ENCODE assay signal across 28 mouse cellular contexts in genomic region chr3:96838996-96839645, GRCm38 (mm10). TPM values are rescaled to one million over a fixed set of nuclear protein-coding genes. Genes with fewer than 3 reads are reported as not detected.
DNase-seq lines count a peak whose midpoint lies in the region; ATAC-seq and TF ChIP-seq lines count a peak whose summit lies in the region.
"Had no signal": no experiment of that assay in that cellular context is flagged by ENCODE, and none has a peak within 500 bp of the region (broad histone marks: within the 10 kb centered on the region; RNA-seq: fewer than 3 reads in every experiment).

No protein-coding gene starts in this region.

- H3K4me3 ChIP-seq in intestine, embryonic 16.5 days (ENCODE audit: low read length) = no peak overlapping the region
- H3K4me3 ChIP-seq in kidney, embryonic 15.5 days (replicated peaks) = no peak overlapping the region
- H3K4me3 ChIP-seq in small intestine, adult 2 months (ENCODE audit: low read depth, low read length) = no peak overlapping the region
- H3K4me3 ChIP-seq in hindbrain, embryonic 10.5 days = no peak overlapping the region
- H3K4me3 ChIP-seq: gastrocnemius, adult 2 months; heart, embryonic 12.5 days; limb, embryonic 15.5 days; midbrain, embryonic 10.5 days had no signal

- H3K4me1 ChIP-seq in intestine, embryonic 16.5 days (ENCODE audit: control insufficient read depth, insufficient read depth, low read length) = no peaks in the 10 kb centered on the region; the same call in 1 of the 2 replicates
- H3K4me1 ChIP-seq in kidney, embryonic 15.5 days = peaks cover 47% of the 10 kb centered on the region
- peaks cover 14% of the 10 kb centered on the region; the same call in 1 of the 2 replicates for H3K4me1 ChIP-seq in small intestine, adult 2 months (ENCODE audit: control insufficient read depth, insufficient read depth, insufficient read length, low read length)
- no peaks in the 10 kb centered on the region; the same call in 1 of the 2 replicates for H3K4me1 ChIP-seq in hindbrain, embryonic 10.5 days (replicated peaks)
- H3K4me1 ChIP-seq: heart, embryonic 12.5 days; limb, embryonic 15.5 days; midbrain, embryonic 10.5 days had no signal

- TF ChIP-seq POLR2A in small intestine, adult 2 months (IDR thresholded peaks at IDR 0.05; ENCODE audit: low read depth, low read length) = no peak; the same call in 1 of the 2 replicates

- no peak for TF ChIP-seq CTCF in small intestine, adult 2 months (IDR thresholded peaks at IDR 0.05; ENCODE audit: extremely low read depth, insufficient read length, insufficient replicate concordance, low read depth, low read length)

- no peak overlapping the region for H3K9ac ChIP-seq in intestine, embryonic 16.5 days (ENCODE audit: low read depth, low read length)
- H3K9ac ChIP-seq in kidney, embryonic 15.5 days = no peak overlapping the region
- H3K9ac ChIP-seq: heart, embryonic 12.5 days; hindbrain, embryonic 14.5 days; limb, embryonic 15.5 days had no signal

- H3K4me2 ChIP-seq in intestine, embryonic 16.5 days (ENCODE audit: low read depth, low read length) = no peak overlapping the region
- no peak overlapping the region for H3K4me2 ChIP-seq in kidney, embryonic 15.5 days
- H3K4me2 ChIP-seq: heart, embryonic 12.5 days; hindbrain, embryonic 14.5 days; limb, embryonic 15.5 days had no signal

- H3K27me3 ChIP-seq in intestine, embryonic 16.5 days (replicated peaks; ENCODE audit: control insufficient read depth, insufficient read depth, low read length) = no peaks in the 10 kb centered on the region
- no peaks in the 10 kb centered on the region for H3K27me3 ChIP-seq in kidney, embryonic 15.5 days
- H3K27me3 ChIP-seq in small intestine, adult 2 months (ENCODE audit: control insufficient read depth, insufficient read depth, low read length) = no peaks in the 10 kb centered on the region
- no peaks in the 10 kb centered on the region for H3K27me3 ChIP-seq in hindbrain, embryonic 10.5 days (ENCODE audit: insufficient read depth, poor library complexity, severe bottlenecking)
- H3K27me3 ChIP-seq: heart, embryonic 12.5 days; limb, embryonic 15.5 days had no signal

- peak overlapping the region; percentile 37; the same call in 1 of the 2 replicates for H3K27ac ChIP-seq in intestine, embryonic 16.5 days (ENCODE audit: low read length)
- H3K27ac ChIP-seq in kidney, embryonic 15.5 days = peak overlapping the region; percentile 84
- peak overlapping the region; percentile 90 for H3K27ac ChIP-seq in small intestine, adult 2 months (ENCODE audit: insufficient read depth, low read depth, low read length)
- H3K27ac ChIP-seq in hindbrain, embryonic 10.5 days = no peak overlapping the region
- H3K27ac ChIP-seq: gastrocnemius, adult 2 months; hindbrain, embryonic 14.5 days; limb, embryonic 15.5 days; macrophage; midbrain, embryonic 10.5 days; stomach, postnatal 0 days had no signal

- peak; percentile 68 for DNase-seq in heart, adult 11 months
- DNase-seq in heart, postnatal 14 days = no peak
- DNase-seq in hindbrain, embryonic 10.5 days (ENCODE audit: low spot score) = no peak
- DNase-seq in left cerebral cortex, adult 11 months (ENCODE audit: low spot score) = no peak
- DNase-seq in left cerebral cortex, postnatal 25 days (ENCODE audit: low spot score in 2 of 2) = no peak
- DNase-seq: adrenal gland, postnatal 14 days; cerebellum, adult 11 months; cerebellum, postnatal 25 days; embryo, embryonic 11 days; gastrocnemius, adult 2 months; layer of hippocampus, postnatal 36 days had no signal

- no peaks in the 10 kb centered on the region for H3K36me3 ChIP-seq in intestine, embryonic 16.5 days (ENCODE audit: control insufficient read depth, insufficient read depth, low read length)
- no peaks in the 10 kb centered on the region for H3K36me3 ChIP-seq in kidney, embryonic 15.5 days
- H3K36me3 ChIP-seq in small intestine, adult 2 months (ENCODE audit: control insufficient read depth, insufficient read depth, low read length) = peaks cover 7% of the 10 kb centered on the region; the same call in 1 of the 2 replicates
- H3K36me3 ChIP-seq in hindbrain, embryonic 10.5 days = no peaks in the 10 kb centered on the region
- H3K36me3 ChIP-seq: heart, embryonic 12.5 days; limb, embryonic 15.5 days; midbrain, embryonic 10.5 days had no signal

- H3K9me3 ChIP-seq in intestine, embryonic 16.5 days (ENCODE audit: control insufficient read depth, low read length) = no peaks in the 10 kb centered on the region
- H3K9me3 ChIP-seq in kidney, embryonic 15.5 days (replicated peaks) = no peaks in the 10 kb centered on the region
- H3K9me3 ChIP-seq in hindbrain, embryonic 10.5 days = no peaks in the 10 kb centered on the region
- H3K9me3 ChIP-seq: heart, embryonic 12.5 days; limb, embryonic 15.5 days; midbrain, embryonic 10.5 days had no signal

- ATAC-seq in intestine, embryonic 16.5 days = peak; percentile 89
- peak; percentile 90 for ATAC-seq in kidney, embryonic 15.5 days (replicated peaks; ENCODE audit: low FRiP score)
- ATAC-seq: activated CD4-positive, CD25-positive, alpha-beta regulatory T cell, adult 4 months; CD4-positive, CD25-positive, alpha-beta regulatory T cell, adult 4 months had no signal

- intact Hi-C loops in heart, postnatal 14 days (cut with DNase I) = no loop called here
- intact Hi-C loops in left cerebral cortex, postnatal 25 days (cut with DNase I) = no loop called here

- WGBS in intestine, embryonic 16.5 days = 58% methylated on average over 7 of the region's 7 CpGs
- WGBS in kidney, embryonic 15.5 days = 53% methylated on average over 7 of the region's 7 CpGs
- 39% methylated on average over 7 of the region's 7 CpGs for WGBS in small intestine, adult 2 months
- WGBS in hindbrain, embryonic 10.5 days = 85% methylated on average over 7 of the region's 7 CpGs

RNA-seq across cellular contexts. Expression of gene Cd160, which starts 10.0 kb away (rescaled TPM):
- total RNA-seq in heart, postnatal 14 days (2021) = not detected
- 1.4 and 1.6 TPM in 2 replicates for polyA plus RNA-seq in intestine, embryonic 16.5 days (2015; fragmentation: Nextera tagmentation; extraction: Ambion mirVana)
- polyA plus RNA-seq in kidney, embryonic 15.5 days (2015; fragmentation: Nextera tagmentation; extraction: Ambion mirVana) = 0.09 and 0.16 TPM in 2 replicates
- polyA plus RNA-seq in small intestine, adult 2 months (2012; rRNA removed) = 2.4 and 3.4 TPM in 2 replicates
- polyA plus RNA-seq in hindbrain, embryonic 10.5 days (2016; fragmentation: Nextera tagmentation; extraction: Ambion mirVana) = 0.06 and 0.14 TPM in 2 replicates
- not detected for total RNA-seq in left cerebral cortex, postnatal 25 days (2021)
- total RNA-seq: adrenal gland, postnatal 14 days; gastrocnemius, adult 2 months; heart, postnatal 25 days; layer of hippocampus, postnatal 36 days; left cerebral cortex, postnatal 36 days had no signal
- polyA plus RNA-seq: brain, embryonic 14.5 days; forebrain, embryonic 11.5 days; heart, embryonic 12.5 days had no signal

RNA-seq across cellular contexts. Expression of gene Pdzk1, which starts 10.0 kb away (rescaled TPM):
- under 1 TPM in 1 of 2 experiments, not detected in 1; 0.12 TPM for total RNA-seq in heart, postnatal 14 days (2021)
- 45.2 and 67.0 TPM in 2 replicates for polyA plus RNA-seq in intestine, embryonic 16.5 days (2015; fragmentation: Nextera tagmentation; extraction: Ambion mirVana)
- 125 and 138 TPM in 2 replicates for polyA plus RNA-seq in kidney, embryonic 15.5 days (2015; fragmentation: Nextera tagmentation; extraction: Ambion mirVana)
- polyA plus RNA-seq in small intestine, adult 2 months (2012; rRNA removed) = 11.4 and 58.3 TPM in 2 replicates
- 0.25 and 0.29 TPM in 2 replicates for polyA plus RNA-seq in hindbrain, embryonic 10.5 days (2016; fragmentation: Nextera tagmentation; extraction: Ambion mirVana)
- under 1 TPM; 0.50 to 0.53 TPM for total RNA-seq in left cerebral cortex, postnatal 25 days (2021)
- total RNA-seq: gastrocnemius, adult 2 months; heart, postnatal 25 days had no signal
- polyA plus RNA-seq: embryonic facial prominence, embryonic 14.5 days; forebrain, embryonic 11.5 days; lung, embryonic 16.5 days; macrophage had no signal
